Mouse (Mus musculus) spleen, postnatal 36 days (tissue): ENCODE data around the gene Crim1.

Source experiments
- DNase-seq, 2 experiments: peaks; one replicate each; pipeline ENCODE4 v3.0.0; 2022; ENCODE audit warnings: low spot score in 2 of 2, mixed read lengths in 1 of 2

Crim1 gene

GRCm38 (mm10) chr17:78286021-78286420 is 86.0 kb downstream of the Crim1 start:
- no peak for DNase-seq

- no peak for DNase-seq
Measured at GRCm38 (mm10) chr17:78287391-78287790, 87.3 kb downstream of the Crim1 start.

DNA sequence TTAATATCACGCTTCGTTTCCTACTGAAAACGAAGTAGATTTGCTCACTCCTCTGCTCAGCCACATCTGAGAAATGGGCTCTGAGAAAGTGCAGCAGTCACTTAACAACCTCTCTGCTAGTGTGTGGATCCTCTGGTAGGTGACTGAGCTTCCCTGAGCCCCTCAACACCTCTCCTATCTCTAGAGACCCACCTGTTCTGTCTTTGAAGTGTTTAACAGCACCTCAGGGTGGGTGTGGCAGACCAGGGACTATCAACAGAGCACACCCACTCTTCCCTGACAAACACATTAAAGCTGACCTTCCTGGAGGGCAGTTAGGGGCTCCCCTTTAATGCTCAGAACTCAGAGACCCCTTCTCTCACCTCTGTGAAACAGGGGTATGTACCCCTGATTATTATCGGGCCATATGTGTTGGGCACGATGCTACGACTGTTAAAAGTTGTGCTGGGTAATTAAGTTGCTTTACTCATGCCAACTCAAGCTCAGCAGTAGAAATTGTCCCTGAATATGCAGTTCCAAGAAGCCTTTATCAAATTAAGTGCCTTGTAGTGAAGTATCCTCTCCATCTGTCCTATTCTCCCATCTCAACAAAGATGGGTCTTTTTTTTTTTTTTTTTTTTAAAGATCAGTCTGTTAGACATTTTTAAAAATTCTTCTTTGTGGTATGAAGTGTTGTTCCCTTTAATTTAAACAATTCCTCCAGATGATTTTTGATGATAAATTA is 90.3 kb downstream of the Crim1 start:
- DNase-seq: no peak

- no peak for DNase-seq
Measured at GRCm38 (mm10) chr17:78291030-78291429, 91.0 kb downstream of the Crim1 start.

GRCm38 (mm10) chr17:78292301-78292700 is 92.3 kb downstream of the Crim1 start:
- DNase-seq: no peak

GRCm38 (mm10) chr17:78292827-78293488 is 92.9 kb downstream of the Crim1 start:
- DNase-seq: no peak

- DNase-seq: no peak
Measured at GRCm38 (mm10) chr17:78295979-78296378, 95.9 kb downstream of the Crim1 start.

- DNase-seq: no peak
Measured at GRCm38 (mm10) chr17:78298140-78298539, 98.1 kb downstream of the Crim1 start.

DNA sequence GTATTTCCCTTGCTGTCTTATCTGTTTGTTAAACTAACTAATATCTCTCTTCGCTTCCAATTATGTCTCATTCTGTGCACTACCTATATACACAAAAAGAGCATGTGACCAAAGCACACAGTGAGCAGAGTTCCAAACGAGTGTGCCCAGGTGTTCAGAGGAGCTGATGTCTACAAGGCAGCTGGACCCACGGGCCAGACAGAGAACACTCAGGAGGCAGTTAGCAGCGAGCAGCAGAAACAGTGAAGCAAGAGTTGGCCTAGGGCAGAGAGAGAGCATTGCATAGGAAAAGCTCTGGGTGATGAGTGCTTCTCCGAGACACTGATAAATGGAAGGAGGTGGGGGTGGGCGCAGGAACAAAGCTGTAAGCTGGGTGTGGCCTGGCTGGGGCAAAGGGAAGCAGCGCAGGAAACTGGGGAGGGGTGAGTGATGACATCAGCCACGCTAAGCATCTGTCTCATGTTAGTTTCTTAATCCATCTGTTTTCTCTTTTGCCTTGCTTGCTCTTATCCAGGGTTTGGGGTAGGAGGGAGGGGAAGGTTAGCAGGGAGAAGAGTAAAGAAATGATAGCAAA is 99.0 kb downstream of the Crim1 start:
- no peak for DNase-seq

- DNase-seq: no peak
Measured at GRCm38 (mm10) chr17:78303053-78303452, 103.0 kb downstream of the Crim1 start.

DNA sequence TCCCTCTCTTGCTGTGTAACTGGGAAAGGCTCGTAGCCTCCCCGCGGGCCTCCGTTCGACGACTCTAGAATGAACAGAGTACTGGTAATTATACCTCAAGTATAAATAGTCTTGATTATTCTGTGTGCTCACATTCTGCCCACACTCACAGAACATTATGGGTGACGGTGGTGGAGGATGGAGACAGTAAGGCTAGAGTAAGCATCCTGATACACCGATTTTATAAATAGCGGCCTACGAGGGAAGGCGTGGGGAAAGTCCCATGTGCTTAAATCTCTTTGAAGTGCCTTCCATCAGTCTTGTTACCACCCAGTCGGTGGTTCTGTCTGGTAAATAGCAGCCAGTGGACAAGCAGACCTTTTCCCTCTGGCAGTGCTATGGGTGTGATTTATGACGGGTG is 104.0 kb downstream of the Crim1 start:
- DNase-seq: no peak

- no peak for DNase-seq
Measured at GRCm38 (mm10) chr17:78306434-78306833, 106.4 kb downstream of the Crim1 start.

DNA sequence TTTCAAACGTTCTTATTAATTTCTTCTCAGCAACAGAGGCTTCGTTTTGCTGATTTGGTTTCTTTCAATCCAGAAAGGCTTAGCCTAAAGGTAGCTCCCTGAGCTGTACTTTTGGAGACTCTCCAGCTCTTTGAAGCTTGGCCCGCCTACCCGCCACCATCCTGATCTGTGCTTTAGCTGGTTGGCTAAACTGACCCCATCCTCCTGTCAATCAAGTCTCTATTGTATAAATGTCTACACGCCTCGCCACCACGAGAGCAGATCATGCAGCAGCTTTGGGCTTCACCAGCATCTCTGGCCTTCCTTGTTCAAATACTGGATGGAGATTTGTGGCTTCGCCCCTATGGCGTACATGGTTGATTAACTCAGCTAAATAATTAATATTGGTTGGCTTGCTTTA is 108.2 kb downstream of the Crim1 start:
- DNase-seq: no peak

- no peak for DNase-seq
Measured at GRCm38 (mm10) chr17:78313006-78313405, 113.0 kb downstream of the Crim1 start.

DNA sequence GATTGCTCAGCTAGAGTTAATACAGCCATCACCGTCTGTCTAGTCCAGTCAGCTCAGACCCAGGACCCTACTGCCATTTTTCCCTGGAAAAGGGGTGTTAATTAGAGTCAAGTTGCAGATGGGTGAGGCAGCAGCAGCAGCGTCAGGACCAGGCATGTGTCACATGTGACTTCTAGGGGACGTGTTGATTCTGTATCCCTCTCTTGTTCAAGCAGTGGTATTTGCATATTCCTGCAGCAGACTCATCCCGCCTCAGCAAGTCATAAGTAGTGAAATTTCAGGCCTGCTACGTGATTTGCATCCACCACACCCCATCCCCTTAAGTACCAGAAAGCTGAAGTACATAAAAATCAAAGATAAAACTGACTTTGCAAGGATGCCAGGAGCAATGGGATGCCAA is 113.6 kb downstream of the Crim1 start:
- DNase-seq: no peak

GRCm38 (mm10) chr17:78315659-78316058 is 115.6 kb downstream of the Crim1 start:
- no peak for DNase-seq

DNA sequence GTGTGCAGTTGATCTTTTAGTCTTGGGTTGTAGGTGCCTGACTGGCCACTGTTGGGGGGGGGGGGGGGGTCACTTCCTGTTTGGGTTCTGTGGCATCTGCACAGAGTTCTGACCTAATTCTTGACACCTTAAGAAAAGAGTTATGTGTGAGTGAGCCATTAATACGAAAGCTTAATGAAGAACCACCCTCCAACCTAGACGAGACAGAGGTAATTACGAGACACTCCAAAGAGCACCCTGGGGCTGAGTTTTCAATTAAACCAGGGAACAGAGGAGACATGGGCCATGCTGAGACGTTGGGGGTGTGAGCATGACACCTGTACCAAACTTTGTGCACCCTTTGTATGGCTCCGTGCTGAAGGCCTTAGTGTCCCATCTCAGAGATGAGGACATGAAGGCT is 117.3 kb downstream of the Crim1 start:
- no peak for DNase-seq

DNA sequence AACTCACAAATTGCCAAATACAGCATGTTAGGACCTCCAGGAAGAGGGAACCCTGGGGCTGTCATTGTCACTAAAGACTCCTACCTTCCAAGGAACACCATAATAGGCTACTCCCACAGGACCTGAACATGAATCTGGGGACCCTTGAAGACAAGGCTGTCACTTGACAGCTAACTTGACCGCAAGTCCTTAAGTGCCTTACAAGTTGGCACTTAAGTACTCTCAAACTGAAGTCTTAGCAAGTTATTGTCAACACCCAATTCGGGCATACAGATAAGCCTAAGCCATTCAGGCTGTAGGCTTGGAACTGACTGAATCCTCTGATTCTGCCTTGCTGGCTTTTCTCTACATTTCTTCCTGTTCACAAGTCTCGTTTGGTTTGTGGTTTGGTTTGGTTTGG is 118.8 kb downstream of the Crim1 start:
- DNase-seq: no peak

GRCm38 (mm10) chr17:78321216-78321835 is 121.3 kb downstream of the Crim1 start:
- DNase-seq: no peak

- DNase-seq: no peak
Measured at GRCm38 (mm10) chr17:78322369-78323335, 122.6 kb downstream of the Crim1 start.

DNA sequence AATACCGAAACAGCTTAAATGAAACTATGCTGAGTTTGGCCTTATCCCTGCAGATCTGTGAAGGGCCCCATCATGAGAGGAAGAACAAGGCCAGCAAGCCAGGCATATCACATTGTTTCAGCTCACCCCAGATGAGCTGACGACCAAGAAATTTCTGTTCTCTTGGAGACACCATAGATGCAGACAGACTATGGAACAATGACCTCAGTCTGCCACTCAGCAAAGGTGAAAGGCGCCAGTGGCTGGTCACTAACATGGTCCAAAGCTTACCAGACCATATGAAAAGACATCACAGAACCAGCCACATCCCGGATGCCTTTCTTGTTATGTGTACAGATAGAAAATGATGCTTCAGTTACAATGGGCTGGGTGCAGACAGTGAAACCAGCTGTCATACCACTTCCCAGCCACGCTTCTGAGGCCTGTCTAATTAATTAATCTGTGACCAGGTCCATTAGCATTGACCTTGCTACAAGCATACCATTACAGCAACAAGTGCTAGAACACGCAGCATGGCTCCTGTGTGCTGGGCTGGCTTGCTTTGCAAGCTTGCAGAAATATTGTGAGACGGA is 125.8 kb downstream of the Crim1 start:
- DNase-seq: no peak
